Mouse (Mus musculus) ovary, postnatal 36 days (tissue): ENCODE data around the gene Elmsan1.
A peak's percentile ranks its signal among the peaks of the same experiment; 100 is the strongest.

ENCODE experiments used
- DNase-seq: peaks from one replicate; pipeline ENCODE4 v3.0.0; 2022; ENCODE audit warnings: low spot score, mixed read lengths

Gene Elmsan1

DNA sequence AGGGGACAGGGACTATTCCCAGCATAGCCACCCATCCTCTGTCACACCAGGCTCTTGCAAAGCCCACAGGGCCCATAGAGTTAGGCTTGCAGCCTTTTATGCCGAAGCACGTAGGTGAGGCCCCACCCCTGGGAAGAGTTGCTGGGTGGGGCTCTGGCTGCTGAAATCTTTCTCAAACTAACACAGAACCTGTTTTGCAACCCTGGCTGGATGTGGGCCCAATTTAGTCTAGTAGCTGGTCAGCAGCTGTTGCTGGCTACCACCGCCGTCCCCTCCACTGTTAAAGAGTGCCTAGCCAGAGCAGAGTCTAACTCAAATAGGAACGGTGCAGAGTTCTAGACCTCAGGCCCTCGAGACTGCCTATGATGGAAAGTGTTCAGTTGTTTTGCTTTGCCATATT, 43.8 kb downstream of the Elmsan1 start:
- peak; percentile 67 for DNase-seq

DNA sequence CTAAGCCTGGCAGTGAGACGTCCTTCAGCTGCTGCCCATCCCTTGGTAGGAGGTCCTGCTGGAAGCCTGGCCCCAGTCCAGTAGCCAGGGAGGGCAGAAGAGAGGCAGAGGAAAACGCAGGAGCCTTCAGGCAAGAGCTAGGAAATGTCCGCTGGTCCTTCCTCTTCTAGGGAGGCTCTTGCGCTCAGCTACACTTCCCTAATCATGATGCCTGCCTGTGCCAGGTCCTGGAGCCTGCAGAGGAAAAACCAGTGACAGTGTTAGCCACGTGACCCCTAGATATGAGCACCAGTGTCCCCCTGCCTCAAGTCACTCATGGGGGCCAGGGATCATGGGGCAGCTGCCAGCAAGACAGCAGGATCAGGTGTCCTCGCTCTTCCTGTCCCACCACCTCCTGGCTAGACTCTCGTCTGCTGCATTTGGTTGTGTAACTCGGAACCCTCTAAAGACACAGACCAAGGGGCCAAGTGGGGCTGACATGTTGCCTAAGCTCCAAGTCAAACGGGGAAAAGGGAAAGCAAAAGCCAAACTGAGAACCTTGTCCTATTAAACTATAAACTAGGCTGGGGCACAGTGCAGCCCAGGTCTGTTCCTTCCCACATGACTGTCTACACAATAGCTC, 44.4 kb downstream of the Elmsan1 start:
- peak; percentile 60 for DNase-seq

DNA sequence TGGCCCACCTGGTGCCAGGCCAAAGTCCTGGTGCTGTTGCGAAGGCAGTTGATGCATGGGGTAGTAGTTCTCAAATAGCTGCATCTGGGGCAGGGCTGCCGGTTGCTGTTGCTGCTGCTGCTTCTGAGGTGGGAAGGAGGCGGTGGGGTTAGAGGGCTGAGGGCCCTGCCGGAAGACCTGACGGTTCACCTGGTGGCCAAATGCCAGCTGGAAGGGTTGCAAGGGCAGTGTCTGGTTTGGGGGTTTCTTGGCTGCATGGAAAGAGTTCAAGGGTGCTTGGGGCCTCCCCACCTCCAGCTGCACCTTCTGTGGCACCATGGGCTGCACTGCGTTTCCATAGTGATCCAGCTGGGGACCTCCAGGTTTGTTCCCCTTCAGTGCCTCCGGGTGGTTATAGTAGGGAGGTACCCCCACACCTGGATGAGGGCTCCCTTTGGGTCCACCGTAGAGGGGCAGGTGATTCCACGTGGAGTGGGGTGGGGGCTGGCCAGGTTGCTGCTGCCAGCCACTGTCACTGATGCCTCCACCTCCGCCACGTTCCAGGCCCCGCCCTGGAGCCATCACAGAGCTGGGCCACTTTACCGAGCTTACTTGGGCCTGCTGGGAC, 45.3 kb downstream of the Elmsan1 start:
- no peak for DNase-seq

DNA sequence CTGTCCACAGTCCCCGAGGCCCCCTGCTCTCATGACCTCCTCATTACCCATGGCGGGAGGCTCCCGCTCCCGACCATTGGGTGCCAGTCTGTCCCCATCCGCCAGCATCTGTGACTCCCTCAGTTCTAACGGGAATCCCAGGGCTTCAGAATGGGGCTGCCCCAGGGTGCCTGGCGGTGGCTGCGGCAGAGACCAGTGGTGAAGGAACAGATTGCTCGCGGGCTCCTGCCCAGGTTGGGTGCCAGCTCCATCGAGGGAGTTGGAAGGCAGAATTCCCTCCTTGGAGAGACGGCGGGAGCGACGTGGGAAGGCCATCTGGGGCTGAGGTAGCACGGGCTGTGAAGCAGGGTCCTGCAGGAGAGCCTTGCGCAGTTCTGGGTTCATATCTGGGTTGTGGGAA, 45.8 kb downstream of the Elmsan1 start:
- no peak for DNase-seq

DNA sequence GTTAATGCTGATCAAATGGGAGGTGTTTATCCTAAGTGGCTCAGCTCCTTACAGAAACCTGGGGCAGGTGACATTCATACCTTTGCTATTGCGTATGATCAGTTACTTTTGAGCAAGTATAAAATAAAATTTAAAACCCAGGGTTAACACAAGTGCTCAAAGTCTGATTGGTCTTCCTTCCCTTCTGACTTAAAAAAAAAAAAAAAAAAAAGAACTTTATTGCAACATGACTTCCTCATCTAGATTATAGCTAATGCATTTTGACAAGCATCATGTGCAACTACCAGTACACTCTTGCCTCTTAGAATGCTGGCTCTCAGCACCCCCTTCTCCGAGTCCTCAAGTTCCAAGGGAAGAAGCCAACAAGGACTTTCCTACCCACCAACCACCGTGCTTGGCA, 46.5 kb downstream of the Elmsan1 start:
- no peak for DNase-seq

DNA sequence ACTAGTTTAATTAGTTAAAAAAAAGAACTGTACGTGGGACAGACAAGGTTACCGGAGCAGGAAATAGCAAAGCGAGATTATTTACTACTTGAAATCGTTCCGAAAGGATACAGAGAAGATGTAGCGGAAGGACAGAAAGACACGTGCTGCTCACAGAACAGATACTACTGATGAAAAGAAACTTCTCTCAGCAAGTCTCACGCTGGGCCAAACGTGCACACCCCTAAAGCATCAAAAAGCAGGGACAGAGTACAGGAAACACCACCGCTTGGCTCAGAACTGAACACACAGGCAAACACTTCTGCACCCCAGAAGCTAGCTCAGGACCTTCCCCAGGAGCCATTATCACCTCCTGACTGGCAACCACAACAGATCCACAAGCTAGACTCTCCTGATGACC, 48.1 kb downstream of the Elmsan1 start:
- DNase-seq: no peak

DNA sequence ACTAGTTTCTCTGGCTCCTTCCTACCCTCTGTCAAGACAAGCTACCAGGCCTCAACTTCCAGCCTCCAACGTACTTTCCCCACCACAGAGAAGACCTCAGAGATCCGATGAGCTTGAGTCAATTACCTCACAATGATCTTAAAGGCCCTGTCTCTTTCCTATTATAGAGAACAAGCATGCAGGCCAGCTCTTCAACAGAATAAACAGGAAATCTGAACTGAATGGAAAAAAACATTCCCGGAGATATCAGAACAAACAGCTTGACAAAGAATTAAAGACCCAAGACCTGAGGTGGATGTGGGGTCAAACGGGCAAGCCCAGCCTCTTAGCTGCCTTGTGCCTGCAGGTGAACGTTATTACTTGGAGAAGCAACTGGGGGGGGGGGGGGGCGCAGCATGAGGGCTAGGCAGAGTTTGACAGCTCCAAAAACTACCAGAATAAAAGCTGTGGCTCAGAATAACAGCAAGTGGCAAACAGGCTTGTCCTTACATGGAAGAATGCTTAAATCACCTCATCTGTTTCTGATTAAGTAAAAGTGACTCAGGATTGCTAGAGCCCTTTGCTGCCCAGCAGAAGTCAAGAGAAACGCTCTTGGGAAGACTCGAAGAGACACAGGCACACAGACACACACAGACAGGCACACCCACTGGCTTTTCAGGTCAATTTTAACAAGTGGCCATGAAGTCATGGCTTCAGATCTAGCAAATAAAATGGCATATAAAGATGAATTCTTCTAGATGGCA, 52.9 kb downstream of the Elmsan1 start:
- DNase-seq: no peak

DNA sequence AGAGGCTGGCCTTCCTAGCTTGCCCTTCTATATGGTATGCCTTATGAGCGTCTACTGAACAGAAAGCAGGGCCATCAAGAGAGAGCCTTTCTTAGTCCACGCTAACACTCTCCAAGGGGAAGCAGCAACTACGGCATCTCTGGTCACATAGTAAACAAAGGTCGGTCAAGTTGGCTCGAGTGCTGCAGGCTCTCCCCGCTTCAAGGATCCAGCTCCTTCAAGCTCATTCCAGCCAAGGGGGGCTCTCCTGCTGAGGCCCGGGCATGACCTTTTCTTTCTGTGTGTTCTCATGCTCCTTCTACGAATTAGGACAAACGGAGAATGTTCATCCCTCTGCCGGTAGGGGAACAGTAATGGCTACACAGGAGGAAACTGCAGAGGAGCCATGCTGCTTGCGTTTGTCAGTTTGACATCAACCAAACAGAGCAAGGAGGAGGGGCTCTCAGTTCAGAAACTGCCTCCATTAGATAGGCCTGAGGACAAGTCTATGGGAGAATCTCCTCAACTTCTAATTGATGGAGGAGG, 55.0 kb downstream of the Elmsan1 start:
- no peak for DNase-seq

DNA sequence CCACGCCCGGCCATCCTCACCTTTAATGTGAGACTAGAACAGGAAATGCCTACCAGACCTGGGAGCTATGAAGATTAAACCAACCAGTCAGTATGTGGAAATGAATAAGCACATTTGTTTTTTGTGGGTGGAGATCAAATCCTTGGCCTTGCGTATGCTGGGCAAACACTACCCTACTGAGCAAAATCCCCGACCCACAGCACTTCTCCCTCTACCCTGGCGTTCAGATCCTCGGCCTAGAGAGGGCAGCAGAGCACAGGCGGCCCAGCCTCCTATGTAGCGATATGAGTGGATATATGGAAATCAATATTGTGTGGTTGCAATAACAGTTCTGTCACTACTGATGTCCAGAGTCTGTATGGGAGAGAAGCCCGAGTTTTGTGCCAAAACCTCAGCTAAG, 55.5 kb downstream of the Elmsan1 start:
- DNase-seq: no peak

DNA sequence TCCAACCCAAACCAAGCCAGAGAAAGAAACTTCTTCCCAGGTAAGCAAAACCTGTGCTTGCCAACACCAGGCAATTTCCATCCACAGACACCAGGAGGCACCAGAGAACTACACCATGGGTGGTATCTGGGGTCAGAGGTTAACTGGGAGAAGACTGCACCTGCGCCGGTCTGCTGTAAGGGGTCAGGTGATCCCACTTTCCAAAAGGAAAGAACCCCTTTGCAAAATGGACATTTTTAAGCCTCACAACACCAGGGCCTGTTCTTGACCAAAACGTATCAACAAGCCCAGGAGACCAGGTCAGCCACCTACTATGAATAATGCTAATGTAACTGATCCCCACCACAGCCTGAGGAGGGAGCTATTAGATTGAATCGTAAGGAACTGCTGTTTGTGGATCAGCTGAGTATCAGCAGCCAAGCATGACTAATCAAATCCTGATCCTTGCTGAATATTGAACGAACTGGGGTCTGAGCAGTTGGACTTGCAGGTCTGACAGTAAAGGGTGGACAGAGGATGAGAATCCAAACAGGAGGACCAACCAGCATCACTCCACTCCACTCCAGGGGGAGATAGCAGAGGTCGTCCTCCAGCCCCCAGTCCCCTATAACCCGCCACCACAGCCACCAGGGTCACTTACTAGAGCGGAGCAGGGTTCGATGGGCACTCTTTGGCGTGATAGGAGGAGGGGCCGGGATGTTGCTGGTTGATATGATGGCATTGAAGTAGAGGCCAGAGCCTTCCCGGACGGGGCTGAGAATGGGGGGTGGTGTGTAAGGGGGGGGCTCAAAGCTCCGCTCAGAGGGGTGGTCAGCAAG, 56.9 kb downstream of the Elmsan1 start:
- no peak for DNase-seq

DNA sequence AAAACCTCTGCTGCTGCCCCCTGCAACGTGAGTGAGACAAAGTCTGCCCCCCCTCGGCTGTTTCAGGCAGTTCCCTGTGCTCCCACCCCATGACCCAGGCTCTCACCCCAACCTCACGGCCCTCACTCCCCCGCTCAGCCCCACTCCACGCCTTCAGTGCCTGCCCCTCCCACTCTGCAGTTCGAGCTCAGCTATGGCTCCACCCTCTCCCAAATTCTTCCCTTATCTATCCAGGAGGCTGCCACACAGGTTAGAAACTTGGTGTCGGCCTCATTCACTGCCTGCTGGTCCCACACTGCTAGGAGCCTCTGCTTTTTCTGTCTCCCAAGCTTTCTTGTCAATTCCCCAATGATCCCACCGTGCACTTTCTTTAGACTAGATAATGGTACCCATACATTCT, 57.6 kb downstream of the Elmsan1 start:
- no peak for DNase-seq

DNA sequence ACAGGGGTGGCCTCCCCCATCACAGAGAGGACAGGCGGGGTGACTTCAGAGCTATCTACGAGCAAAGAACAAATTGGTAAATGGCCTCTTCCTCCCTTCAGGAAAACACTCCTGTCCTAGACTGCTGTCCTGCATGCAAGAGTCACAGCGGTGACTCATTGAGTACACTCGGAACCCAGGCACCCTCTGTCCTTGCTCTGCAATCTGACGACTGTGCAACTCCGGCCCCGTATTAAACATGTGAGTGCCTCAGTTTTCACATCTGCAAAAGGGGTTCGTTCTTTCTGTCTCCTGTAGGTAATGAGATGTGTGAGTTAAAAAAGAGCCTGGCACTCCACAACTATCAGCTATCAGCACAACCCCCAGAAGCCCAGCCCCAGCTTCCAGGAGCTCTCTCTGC, 58.2 kb downstream of the Elmsan1 start:
- no peak for DNase-seq

DNA sequence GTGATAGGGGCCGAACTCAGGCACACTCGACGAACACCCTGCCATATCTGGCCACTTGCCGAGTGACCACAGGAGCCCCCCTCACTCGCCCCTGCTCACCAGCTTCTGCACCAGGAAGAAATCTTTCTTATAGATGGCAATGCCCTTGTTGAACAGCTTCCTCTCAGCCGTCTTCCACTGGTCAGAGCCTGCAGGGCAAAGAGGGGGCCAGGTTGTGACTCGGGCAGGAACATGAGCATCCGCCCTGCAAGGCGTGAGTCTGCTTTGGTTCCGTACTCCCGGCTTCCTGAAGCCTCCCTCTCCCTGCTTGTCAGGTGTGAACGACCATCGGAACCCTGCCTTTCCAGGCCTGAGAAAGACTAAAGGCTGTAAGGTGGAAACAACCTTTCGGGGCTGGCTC, 60.5 kb downstream of the Elmsan1 start:
- DNase-seq: no peak

DNA sequence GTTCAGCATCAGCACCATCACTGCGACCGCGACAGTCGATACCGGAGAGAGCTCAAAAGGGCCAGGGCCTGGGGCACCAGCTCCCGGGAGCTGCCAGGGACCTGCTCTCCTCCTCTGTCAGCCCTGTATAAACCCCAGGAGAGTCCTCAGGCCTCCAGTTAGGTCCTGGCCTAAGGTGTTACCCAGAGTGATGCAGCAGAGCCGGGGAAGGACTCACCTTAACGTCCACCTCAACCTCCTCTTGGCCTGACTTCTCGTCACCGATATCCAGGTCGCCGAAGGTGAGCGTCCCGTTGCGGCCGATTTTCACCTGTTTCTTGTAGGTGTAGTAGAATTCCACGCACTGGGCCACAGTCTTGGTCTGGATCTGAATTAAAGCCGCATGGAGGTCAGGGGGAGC, 62.5 kb downstream of the Elmsan1 start:
- DNase-seq: no peak

DNA sequence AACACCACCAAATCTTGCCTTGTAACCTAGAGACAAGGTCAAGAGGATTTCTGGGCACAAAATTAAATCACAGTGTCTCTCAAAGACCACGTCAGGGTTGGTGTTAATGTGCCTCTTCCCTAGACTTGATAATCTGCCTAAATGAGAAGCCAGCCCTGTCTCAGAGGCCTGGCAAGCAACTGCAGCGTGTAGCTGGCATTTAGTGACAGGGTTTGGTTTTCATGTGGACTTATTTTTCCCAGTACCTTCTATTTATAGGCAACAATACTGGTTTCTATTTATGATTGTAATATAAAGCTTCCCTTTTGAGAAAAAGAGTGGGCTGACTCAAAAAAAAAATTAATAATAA, 63.2 kb downstream of the Elmsan1 start:
- no peak for DNase-seq

DNA sequence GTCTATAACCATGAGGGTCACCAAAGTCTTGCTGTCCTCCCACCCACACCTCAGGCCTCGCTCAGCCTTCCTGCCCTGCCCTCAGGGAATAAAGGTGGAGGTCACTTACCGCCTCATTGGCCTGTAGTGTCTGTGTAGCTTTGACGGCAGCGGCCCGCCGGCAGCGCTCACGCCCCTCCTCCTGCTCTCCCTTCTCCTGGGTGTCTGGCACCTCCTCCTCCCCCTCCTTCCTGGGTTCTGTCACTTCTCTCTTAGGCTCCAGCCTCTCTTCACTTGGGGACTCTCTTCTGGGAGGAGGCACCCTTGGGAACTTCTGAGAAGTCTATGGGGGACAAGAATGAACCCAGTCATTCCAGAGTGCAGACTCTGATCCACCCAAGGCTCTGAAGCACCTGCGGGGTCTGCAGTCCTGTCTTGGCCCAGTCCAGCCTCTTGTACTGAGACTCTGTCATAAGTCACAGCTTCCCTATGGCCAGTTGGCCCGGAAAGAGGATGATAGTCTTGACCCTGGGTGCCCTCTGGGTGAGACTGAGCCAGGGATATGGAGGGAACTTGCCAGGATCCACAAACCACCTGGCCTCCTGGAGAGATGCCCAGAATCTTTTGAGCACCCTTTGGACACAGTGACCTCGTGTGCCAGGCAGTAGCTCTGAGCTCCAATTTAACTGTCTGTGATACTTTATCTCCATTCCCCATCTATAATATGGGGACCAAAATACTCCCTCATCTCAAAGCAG, 63.7 kb downstream of the Elmsan1 start:
- no peak for DNase-seq

DNA sequence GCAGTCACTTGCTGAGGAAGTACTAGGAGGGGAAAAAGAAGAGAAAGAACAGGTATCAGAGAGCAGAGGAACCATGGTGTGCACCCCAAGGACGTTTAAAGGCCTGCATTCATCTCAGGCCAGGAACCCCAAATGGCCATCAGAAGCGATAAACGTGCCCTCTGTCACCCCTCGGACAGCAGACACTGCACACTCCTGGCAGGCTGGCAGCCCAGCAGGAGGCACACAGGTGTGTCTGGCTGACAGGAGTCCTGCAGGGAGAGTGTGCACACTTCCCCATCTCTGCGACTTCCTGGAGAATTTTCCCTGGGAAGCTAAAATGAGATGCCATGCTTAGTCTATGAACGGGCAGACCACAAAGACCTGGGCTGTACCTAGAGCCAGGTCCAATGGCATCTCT, 65.3 kb downstream of the Elmsan1 start:
- DNase-seq: no peak

DNA sequence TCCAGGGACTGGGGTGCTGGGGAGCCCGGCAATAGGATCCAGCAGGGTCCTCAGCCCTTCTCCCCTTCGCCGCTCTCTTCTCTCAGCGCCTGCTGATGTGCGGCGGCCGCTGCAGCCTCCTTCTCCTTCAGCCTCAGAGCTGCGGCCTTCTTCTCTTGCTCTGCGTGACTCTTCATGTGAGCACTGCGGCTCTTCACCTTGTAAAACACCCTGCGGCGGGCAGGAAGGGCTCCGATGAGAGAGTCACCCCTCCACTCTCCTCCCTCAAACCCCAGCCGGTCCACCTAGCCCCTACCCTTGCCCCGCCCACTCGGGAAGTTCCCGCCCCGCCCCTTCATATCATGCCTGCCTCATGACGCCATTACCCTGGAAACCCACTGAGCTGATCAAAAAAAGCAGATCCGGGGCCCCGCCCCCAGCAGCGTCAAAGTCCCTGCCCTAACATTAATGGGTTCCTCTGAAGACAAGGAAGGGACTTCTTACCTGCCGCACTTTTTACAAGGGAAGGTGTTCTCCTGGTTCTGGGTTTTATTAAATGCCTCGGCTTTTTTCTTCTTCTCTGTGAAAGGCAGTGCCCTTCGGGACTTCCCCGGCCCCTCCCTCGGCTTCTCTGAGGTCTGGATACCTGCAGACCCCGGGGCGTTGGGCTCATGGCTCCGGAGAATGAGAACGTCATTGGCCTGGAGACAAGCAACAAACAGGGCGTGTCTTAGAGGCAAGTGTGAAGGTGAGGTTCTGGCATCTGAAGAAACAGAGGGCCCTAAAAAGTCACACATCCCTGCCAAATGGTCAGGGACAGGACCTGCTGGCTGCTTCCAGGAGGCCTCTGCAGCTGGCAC, 66.1 kb downstream of the Elmsan1 start:
- DNase-seq: no peak

DNA sequence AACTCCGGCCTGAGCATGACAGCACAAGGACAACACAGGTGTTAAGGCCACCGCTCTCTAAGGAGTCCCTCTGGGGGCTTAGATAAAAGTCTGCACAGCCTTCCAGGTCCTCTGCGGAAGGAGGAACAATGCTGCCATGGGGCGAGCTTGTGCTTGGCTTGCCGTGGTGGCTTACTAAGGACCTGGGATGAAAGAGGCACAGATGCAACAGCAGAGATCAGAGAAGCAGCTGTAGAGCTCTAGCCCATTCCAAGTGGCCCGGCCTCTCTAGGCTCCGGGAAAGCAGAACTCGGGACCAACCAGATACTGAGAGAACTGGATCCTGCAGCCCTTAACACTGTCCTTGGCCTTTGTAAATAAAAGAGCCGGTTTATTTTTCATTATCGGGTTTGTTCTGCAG, 66.8 kb downstream of the Elmsan1 start:
- no peak for DNase-seq

DNA sequence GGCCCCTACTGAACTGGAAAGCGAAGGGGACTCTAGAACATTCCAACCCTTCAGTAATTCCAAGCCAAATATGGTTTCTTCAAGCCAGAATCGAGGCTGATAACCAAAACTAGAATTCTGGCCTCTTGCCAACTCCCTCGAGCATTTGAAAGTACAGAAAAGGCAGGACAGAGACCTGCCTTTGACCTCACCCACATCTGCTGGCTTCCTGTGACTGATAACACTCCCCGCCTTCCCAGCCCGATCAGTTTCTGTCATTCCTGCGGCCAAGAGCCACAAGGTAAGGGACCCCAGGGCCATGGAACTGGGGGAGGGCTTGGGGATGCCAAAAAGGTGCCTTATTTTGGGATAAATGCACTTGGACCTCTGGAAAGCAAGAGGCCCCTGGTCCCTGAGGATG, 67.7 kb downstream of the Elmsan1 start:
- no peak for DNase-seq

DNA sequence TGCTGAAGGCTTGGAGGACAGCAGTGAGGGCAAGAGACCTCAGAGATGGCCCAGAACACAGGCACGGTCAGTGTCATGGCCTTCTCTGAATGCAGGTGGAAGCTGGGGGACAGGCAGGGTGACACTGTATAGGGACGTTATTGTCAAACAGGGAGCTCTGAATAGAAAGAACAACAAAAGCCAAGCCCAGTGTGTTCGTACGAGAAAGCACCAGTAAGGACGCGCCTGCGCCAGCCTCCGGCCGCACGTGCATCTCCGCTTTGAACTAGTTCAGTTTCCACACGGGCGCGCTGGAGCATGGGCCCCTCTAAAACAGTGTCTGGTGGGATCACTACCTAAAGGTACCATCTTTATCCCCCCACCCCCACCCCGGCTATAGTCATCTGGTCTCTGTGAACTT, 68.7 kb downstream of the Elmsan1 start:
- no peak for DNase-seq
